Mouse (Mus musculus): ENCODE measurements around the gene Gtpbp3.
"Not testable (repeated sequence)": the region's sequence is repeated elsewhere in the genome, so short reads cannot be mapped to it uniquely, and the experiment has no call there.

Gene Gtpbp3

GRCm38 (mm10) chr8:71497881-71498501 is 10.1 kb downstream of the Gtpbp3 start:
- DNase-seq (ENCODE audit: low spot score) = no peak

GRCm38 (mm10) chr8:71498816-71499690 is 11.2 kb downstream of the Gtpbp3 start:
- no peak for DNase-seq (ENCODE audit: low spot score)

DNA sequence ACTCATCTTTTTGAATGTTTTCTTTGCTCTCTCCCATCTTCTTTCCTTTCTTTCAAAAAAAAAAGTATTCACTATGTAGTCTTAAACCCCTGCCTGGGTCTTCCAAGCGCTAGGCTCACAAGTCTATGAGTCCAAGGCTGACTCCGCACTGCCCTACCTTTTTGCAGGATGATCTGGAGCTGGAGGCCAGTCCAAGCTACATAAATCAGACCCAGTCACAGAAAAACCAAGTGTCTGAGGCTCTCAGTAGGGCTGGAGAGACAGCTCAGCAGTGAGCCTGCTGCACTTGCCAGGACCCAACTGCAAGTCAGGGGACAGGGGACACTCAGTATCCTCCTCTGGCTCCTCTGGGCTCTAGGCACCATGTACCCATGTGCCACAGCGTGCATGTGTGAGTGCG is 16.4 kb downstream of the Gtpbp3 start:
- no peak for DNase-seq (ENCODE audit: low spot score)

DNA sequence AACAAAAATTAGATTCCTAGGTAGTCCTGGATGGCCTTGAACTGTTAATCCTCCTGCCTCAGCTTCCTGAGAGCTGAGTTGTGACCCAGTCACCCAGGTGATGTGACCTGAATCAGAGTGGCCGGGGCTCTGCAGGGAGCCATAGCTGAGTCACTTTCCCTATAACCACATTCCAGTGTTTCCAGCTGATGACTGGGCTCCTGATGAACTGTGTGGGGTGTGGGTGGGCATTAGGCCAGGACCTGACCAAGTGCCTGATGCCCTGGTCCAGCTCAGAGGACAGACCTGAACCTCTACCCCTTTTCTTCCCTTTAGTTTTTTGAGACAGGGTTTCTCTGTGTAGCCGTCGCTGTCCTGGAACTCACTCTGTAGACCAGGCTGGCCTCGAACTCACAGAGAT is 17.4 kb downstream of the Gtpbp3 start:
- no peak for DNase-seq (ENCODE audit: low spot score)

DNA sequence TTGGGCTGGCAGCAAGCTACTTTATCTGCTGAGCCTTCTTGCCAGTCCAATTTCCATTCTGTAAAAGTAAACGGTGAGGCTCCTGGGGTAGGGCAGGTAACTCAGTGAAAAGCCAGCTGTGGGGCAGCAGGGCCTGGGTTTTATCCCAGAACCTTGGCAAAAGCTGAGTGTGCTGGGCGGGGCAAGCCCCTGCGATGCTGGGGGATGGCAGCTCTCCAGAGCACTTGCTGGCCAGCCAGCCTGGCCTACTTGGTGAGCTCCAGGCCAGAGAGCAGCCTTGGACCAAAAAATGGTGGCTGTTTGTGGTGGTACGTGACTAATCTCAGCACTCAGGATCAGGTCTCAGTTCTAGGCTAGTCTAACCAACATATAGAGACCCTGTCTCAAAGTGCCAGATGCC is 18.1 kb downstream of the Gtpbp3 start:
- DNase-seq (ENCODE audit: low spot score) = no peak

DNA sequence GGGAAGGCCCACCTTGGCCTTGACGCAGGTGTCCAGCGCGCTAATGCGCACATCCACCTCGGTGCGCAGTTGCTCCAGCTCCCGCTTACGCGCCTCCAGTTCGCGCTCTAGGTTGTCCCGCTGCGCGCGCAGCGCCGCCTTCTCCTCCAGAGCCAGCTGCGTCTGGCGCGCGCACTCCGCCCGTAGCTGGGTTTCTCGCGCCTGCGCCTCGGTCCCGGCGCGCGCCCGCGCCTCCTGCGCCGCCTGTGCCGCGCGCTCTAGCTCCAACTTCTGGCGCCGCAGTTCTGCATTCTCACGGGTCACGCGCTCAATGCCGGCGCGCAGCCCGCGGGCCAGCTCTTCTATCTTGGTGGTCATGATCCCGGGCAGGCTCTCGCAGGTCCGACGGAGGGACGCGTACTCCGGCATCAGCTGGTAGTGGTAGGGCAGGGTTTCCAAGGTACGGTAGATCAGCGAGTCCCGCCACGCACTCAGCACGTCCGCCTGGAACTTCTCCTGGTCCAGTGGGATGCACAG is 19.7 kb downstream of the Gtpbp3 start:
- peak; percentile 37 for DNase-seq (ENCODE audit: low spot score)

DNA sequence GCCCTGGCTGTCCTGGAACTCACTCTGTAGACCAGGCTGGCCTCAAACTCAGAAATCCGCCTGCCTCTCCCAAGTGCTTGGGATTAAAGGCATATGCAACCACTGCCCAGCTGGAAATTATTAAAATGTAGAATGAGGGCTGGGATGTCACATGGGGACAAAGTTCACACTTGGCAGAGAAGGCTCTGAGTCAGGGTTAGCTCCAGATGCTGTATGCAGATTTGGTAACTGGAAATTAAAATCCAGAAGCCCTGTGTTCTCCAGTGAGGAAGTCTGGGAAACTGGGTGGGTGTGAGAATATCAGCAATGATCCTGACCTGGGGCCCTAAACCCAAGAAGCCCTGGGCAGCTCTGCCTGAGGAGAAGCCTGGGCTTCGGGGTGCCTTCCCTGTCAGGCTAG is 21.4 kb downstream of the Gtpbp3 start:
- no peak for DNase-seq (ENCODE audit: low spot score)

GRCm38 (mm10) chr8:71511644-71512043 is 23.7 kb downstream of the Gtpbp3 start, which contains the start of gene Plvap:
TSS of gene Plvap (minus strand) at chr8:71511752.
- peak; percentile 75 for DNase-seq (ENCODE audit: low spot score)

- DNase-seq (ENCODE audit: low spot score) = no peak
Observed at GRCm38 (mm10) chr8:71513018-71513754, 25.3 kb downstream of the Gtpbp3 start.

GRCm38 (mm10) chr8:71515043-71515442 is 27.1 kb downstream of the Gtpbp3 start:
- no peak for DNase-seq (ENCODE audit: low spot score)

GRCm38 (mm10) chr8:71516786-71517185 is 28.9 kb downstream of the Gtpbp3 start:
- peak; percentile 69 for DNase-seq (ENCODE audit: low spot score)

DNA sequence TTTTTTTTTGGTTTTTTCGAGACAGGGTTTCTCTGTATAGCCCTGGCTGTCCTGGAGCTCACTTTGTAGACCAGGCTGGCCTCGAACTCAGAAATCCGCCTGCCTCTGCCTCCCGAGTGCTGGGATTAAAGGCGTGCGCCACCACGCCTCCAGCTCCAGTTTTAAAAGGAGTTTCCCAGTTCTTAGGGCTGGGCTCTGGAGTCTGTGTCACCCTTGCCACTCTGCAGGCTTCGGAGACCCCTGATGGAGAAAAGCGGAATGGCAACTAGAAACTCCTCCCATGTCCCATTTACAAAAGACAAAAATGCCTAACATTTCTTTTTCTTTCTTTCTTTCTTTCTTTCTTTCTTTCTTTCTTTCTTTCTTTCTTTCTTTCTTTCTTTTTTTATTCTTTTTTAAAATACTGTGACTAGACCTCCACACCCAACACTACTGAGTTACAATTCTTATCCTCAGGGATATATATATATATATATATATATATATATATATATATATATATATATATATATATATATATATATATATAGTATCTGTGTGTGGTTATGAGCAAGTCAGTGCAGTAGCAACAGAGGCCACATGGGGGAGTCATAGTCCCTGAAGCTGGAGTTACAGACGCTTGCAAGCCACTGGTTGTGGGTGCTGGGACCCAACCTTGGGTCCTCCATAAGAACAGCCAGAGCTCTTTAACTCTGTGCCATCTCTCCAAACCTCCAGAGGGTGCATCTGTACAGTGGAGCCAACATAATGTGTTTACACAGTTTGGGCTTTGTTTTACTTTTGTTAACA is 31.3 kb downstream of the Gtpbp3 start:
- DNase-seq (ENCODE audit: low spot score) = peak; percentile 72

GRCm38 (mm10) chr8:71521634-71522033 is 33.7 kb downstream of the Gtpbp3 start:
- peak; percentile 94 for DNase-seq (ENCODE audit: low spot score)

GRCm38 (mm10) chr8:71525226-71526050 is 37.5 kb downstream of the Gtpbp3 start, which contains the start of gene Ccdc194:
TSS of gene Ccdc194 (minus strand) at chr8:71525711.
- DNase-seq (ENCODE audit: low spot score) = no peak

GRCm38 (mm10) chr8:71526272-71526671 is 38.4 kb downstream of the Gtpbp3 start:
- DNase-seq (ENCODE audit: low spot score) = no peak

DNA sequence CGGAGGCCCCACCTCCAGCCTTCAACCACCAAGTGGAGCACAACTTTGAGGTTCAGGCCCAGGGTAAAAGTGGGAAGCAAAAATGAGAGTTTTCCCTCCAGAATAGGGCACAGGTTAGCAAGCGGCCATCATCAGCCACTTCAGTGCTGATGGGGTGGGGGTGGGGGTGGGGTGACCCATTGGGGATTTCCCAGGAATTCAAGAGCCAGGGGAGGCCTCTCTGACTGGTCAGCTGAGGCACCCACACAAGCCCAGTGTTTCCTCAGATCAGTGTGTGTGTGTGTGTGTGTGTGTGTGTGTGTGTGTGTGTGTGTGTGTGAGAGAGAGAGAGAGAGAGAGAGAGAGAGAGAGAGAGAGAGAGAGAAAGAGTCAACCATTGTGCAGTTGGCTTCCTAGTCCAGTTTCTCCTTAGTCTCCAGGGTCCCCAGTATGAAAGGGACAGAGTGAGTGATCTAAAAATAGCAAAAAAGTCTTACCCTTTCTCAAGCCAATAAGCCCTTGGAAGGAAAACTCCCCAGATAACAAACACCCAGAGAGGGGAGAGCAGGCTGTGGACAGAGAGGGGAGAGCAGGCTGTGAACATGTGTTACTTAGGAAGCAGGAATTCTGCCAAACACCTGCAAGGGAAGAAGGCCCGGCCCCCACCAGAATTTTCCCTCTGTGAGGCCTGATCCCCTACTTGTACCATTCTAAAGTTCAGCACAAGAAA is 39.4 kb downstream of the Gtpbp3 start:
- DNase-seq (ENCODE audit: low spot score) = no peak

DNA sequence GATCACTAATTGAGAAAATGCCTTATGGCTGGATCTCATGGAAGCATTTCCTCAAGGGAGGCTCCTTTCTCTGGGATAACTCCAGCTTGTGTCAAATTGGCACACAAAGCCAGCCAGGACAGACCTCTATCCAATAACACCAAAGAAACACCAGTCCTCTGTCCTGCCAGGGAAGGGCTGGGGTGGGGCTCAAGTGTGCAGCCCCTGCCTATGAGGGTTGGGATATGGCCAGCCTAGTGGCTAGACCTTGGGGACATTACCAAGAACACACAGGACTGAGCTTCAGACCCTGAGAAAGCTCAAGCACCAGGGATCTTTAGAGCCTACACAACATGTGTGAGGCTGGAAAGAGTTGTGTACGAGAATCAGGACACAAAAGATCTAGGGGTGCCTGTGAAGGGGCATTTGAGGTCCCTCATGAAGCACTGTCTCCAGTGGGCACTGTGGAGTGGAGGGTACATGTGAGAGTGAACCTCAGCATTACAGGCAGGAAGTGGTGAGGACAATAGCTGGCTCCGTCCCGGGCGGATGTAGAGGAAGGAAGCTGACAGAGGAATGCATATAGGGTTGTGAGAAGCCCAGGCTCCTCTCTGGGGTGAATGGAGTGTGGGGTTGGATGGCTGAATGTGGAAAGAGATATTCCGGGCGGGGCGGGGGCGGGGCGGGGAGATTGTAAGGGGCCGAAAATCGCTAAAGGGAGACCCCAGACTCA is 40.6 kb downstream of the Gtpbp3 start:
- peak; percentile 66 for DNase-seq (ENCODE audit: low spot score)

- not testable (repeated sequence) for DNase-seq (ENCODE audit: low spot score)
Observed at GRCm38 (mm10) chr8:71530735-71531467, 43.0 kb downstream of the Gtpbp3 start.
